Mouse (Mus musculus) ES-E14 (cell line): ENCODE results near the gene Fzd10. TPM values are rescaled to one million over a fixed set of nuclear protein-coding genes. Genes with fewer than 3 reads are reported as not detected.

Experiments
- DNase-seq: peaks from one replicate; pipeline ENCODE4 v3.0.0-alpha.2; 2013; ENCODE audit warnings: low read depth, low spot score
- H3K27ac ChIP-seq: 2 replicates; pipeline ENCODE4 v1.5.1; 2012; ENCODE audit warnings: low read depth, mild to moderate bottlenecking, low read length, moderate library complexity, mixed read lengths; ENCODE audit not compliant: poor library complexity, insufficient read depth, severe bottlenecking
- H3K36me3 ChIP-seq: 2 replicates; pipeline ENCODE4 v1.6.1; 2012; ENCODE audit warnings: mild to moderate bottlenecking, low read length, moderate library complexity, mixed read lengths; ENCODE audit not compliant: control insufficient read depth, poor library complexity, insufficient read depth, severe bottlenecking
- H3K4me1 ChIP-seq, 2 experiments: fragments of 150-350 bp in 1 of 2; sonication (generic) in 1 of 2; 2 replicates each; pipeline ENCODE4 v1.6.1; 2012; ENCODE audit warnings: low read length in 2 of 2, mild to moderate bottlenecking in 1 of 2, mixed read lengths in 1 of 2; ENCODE audit not compliant: control insufficient read depth in 2 of 2, insufficient read depth in 2 of 2, poor library complexity in 1 of 2
- H3K4me3 ChIP-seq, 2 experiments: fragments of 150-350 bp in 1 of 2; sonication (generic) in 1 of 2; 2 replicates each; pipeline ENCODE4 v1.5.1; 2012; ENCODE audit warnings: low read length in 2 of 2, low read depth in 1 of 2, mild to moderate bottlenecking in 1 of 2, mixed read lengths in 1 of 2; ENCODE audit not compliant: insufficient read depth in 1 of 2, poor library complexity in 1 of 2, severe bottlenecking in 1 of 2
- H3K9ac ChIP-seq: 2 replicates; pipeline ENCODE4 v1.6.1; 2012; ENCODE audit warnings: low read depth, mild to moderate bottlenecking, low read length, mixed read lengths; ENCODE audit not compliant: poor library complexity, insufficient read depth, severe bottlenecking
- H3K9me3 ChIP-seq: fragments of 150-350 bp; sonication (generic); 2 replicates; pipeline ENCODE4 v1.6.1; 2012; ENCODE audit warnings: low read depth, mild to moderate bottlenecking, low read length; ENCODE audit not compliant: control insufficient read depth, insufficient read depth
- CHD2 ChIP-seq: IDR thresholded peaks from 2 replicates; pipeline ENCODE4 v1.6.1; 2014; ENCODE audit warnings: mild to moderate bottlenecking, low read depth, low read length, inconsistent platforms
- HCFC1 ChIP-seq: IDR thresholded peaks from 2 replicates; pipeline ENCODE4 v1.6.1; 2012; ENCODE audit warnings: low read length, inconsistent platforms, borderline replicate concordance; ENCODE audit not compliant: insufficient read depth
- MAFK ChIP-seq: IDR thresholded peaks from 2 replicates; pipeline ENCODE4 v1.6.1; 2014; ENCODE audit warnings: mild to moderate bottlenecking, low read depth, low read length, inconsistent platforms; ENCODE audit not compliant: insufficient read depth
- ZC3H11A ChIP-seq: IDR thresholded peaks from 2 replicates; pipeline ENCODE4 v1.6.1; 2012; ENCODE audit warnings: low read depth, mild to moderate bottlenecking, inconsistent platforms, low read length, borderline replicate concordance
- ZNF384 ChIP-seq: IDR thresholded peaks from 2 replicates; pipeline ENCODE4 v1.6.1; 2012; ENCODE audit warnings: low read depth, low read length, inconsistent platforms
- in situ Hi-C, 2 experiments: fragments of 600-800 bp; cut with MboI; formaldehyde crosslinking; loops; one replicate each; pipeline ENCODE4 v1.15.1; 2025; ENCODE audit warnings: low sequenced_read_pairs in 2 of 2, inconsistent platforms in 1 of 2; ENCODE audit not compliant: unreplicated experiment in 2 of 2
- total RNA-seq: library from RNA; depleted of rRNA; stranded (reverse); fragments of 300-350 nt; gene quantifications from 2 replicates; pipeline ENCODE4 v1.2.3, GENCODE M21; 2012

The Fzd10 gene
- total RNA-seq, 1 experiment = 30.6 TPM

GRCm38 (mm10) chr5:128567313-128567712, 33.3 kb upstream of the Fzd10 start:
- H3K9me3 ChIP-seq = no peaks in the 10 kb centered on the region
- in situ Hi-C loops = no loop called here
- no peak for DNase-seq
- H3K4me3 ChIP-seq = no peak overlapping the region
- no peak overlapping the region for H3K9ac ChIP-seq
- H3K4me1 ChIP-seq = peaks cover 0 to 8% of the 10 kb centered on the region in 2 experiments; a peak in 1 of 4 replicates
- TF ChIP-seq CHD2 (no peak), ZNF384 (no peak), HCFC1 (no peak), ZC3H11A (no peak), MAFK (no peak)
- H3K36me3 ChIP-seq = no peaks in the 10 kb centered on the region
- no peak overlapping the region for H3K27ac ChIP-seq

DNA sequence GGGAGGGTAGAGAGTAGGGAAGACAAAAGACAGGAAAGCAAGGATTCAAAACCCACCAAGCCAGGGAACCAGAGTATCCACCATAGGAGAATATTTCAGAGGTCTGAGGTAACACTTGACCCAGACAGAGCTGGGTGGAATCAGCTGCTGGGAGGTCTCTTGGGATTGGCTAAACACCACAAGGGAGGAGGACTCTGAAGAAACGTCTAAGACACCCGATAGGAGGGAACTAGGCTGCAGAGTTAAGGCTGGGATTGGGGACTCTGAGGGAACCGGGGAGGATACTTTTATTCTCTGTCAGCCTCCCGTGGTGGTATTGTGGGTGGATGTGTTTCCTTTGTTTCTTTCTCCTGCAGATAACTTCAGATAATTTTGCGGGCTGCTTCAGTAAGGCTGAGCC, 31.7 kb upstream of the Fzd10 start:
- H3K9ac ChIP-seq = no peak overlapping the region
- TF ChIP-seq HCFC1 = no peak
- TF ChIP-seq ZNF384 = no peak
- no peak for TF ChIP-seq CHD2
- TF ChIP-seq ZC3H11A = no peak
- TF ChIP-seq MAFK = no peak
- no peaks in the 10 kb centered on the region for H3K9me3 ChIP-seq
- H3K4me1 ChIP-seq = peaks cover 0 to 8% of the 10 kb centered on the region in 2 experiments; a peak in 1 of 4 replicates
- in situ Hi-C loops = no loop called here
- no peaks in the 10 kb centered on the region for H3K36me3 ChIP-seq
- no peak for DNase-seq
- H3K4me3 ChIP-seq = peak overlapping the region in 1 of 2 experiments; percentile 37; a peak in 2 of 4 replicates
- H3K27ac ChIP-seq = no peak overlapping the region

- H3K4me3 ChIP-seq = no peak overlapping the region
- H3K9ac ChIP-seq = no peak overlapping the region
- no peak overlapping the region for H3K27ac ChIP-seq
- peaks cover 0 to 8% of the 10 kb centered on the region in 2 experiments; a peak in 1 of 4 replicates for H3K4me1 ChIP-seq
- no peaks in the 10 kb centered on the region for H3K36me3 ChIP-seq
- no peak for DNase-seq
- in situ Hi-C loops = no loop called here
- H3K9me3 ChIP-seq = no peaks in the 10 kb centered on the region
- TF ChIP-seq ZNF384 (no peak), MAFK (no peak), ZC3H11A (no peak), HCFC1 (no peak), CHD2 (no peak)
These were observed 30.6 kb upstream of the Fzd10 start for GRCm38 (mm10) chr5:128570091-128570490.

DNA sequence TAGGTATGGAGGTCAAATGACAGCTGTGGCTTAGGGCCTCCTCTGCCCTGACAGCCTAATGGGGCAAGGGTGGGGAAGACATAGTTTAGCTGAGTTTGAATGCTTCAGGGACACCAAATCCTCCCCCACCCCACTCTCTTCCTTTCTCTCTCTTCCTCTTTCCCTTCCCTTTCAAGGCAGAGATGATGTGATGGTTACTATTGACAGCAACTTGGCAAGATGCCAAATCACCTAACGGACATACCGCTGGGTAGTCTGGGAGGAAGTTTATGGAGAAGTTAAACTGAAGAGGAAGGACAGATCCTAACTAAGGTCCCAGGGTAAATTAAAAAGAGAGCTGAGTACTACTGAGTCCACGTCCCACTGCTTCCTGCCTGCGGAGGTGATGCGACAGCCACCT, 29.8 kb upstream of the Fzd10 start:
- DNase-seq = no peak
- peaks cover 0 to 8% of the 10 kb centered on the region in 2 experiments; a peak in 1 of 4 replicates for H3K4me1 ChIP-seq
- H3K9me3 ChIP-seq = no peaks in the 10 kb centered on the region
- no peak overlapping the region for H3K9ac ChIP-seq
- no peaks in the 10 kb centered on the region for H3K36me3 ChIP-seq
- H3K4me3 ChIP-seq = no peak overlapping the region
- TF ChIP-seq ZNF384 (no peak), ZC3H11A (no peak), HCFC1 (no peak), MAFK (no peak), CHD2 (no peak)
- in situ Hi-C loops = no loop called here
- H3K27ac ChIP-seq = no peak overlapping the region
